Mouse (Mus musculus): Measurements from ENCODE around the gene Ntn1. TPM values are rescaled to one million over a fixed set of nuclear protein-coding genes. Genes with fewer than 3 reads are reported as not detected.

The Ntn1 gene
- polyA plus RNA-seq, 1 experiment from 2014 or later, result 11.8 TPM

DNA sequence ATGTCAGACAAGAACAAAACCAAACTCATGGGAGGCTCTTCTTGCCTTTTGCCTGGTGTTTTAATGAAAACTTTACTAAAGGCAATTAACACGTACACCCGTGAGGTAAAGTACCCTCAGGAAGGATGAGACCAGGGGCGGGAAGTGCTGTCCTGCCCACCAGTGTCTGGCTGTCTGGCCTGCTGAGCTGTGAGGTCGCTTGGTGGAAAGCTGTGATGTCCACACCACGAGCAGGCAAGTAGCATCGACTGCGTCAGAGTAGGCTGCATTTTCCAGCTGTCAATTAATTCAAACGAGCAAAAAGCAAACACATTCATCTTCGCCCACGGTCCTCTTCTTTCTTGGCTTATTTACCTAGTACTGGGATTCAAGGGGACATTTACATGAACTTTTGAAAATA lies 201.9 kb downstream of the Ntn1 start:
- H3K27me3 ChIP-seq (ENCODE audit: insufficient read depth, low read length), result no peaks in the 10 kb centered on the region
- DNase-seq (ENCODE audit: low spot score), result no peak
- no peaks in the 10 kb centered on the region for H3K36me3 ChIP-seq (ENCODE audit: insufficient read depth, low read length)
- H3K9ac ChIP-seq (ENCODE audit: low read depth, low read length), result no peak overlapping the region
- no peak overlapping the region for H3K27ac ChIP-seq
- 52% methylated on average over 10 of the region's 10 CpGs for WGBS
- no peaks in the 10 kb centered on the region for H3K9me3 ChIP-seq (replicated peaks; ENCODE audit: low read length)
- ATAC-seq (replicated peaks; ENCODE audit: low FRiP score, low read depth), result no peak
- H3K4me3 ChIP-seq (replicated peaks; ENCODE audit: low read depth, low read length), result no peak overlapping the region
- H3K4me2 ChIP-seq (ENCODE audit: low read length), result no peak overlapping the region
- peaks cover 23% of the 10 kb centered on the region; the same call in 1 of the 2 replicates for H3K4me1 ChIP-seq (replicated peaks; ENCODE audit: insufficient read depth, low read length)
- no peak for TF ChIP-seq CTCF (IDR thresholded peaks at IDR 0.05; ENCODE audit: low read depth)

GRCm38 (mm10) chr11:68197471-68197870 lies 203.2 kb downstream of the Ntn1 start:
- Histone ChIP-seq H3K27me3 (ENCODE audit: insufficient read depth, low read length) (no peaks in the 10 kb centered on the region), H3K4me1 (replicated peaks; ENCODE audit: insufficient read depth, low read length) (peaks cover 23% of the 10 kb centered on the region; the same call in 1 of the 2 replicates), H3K27ac (no peak overlapping the region), H3K36me3 (ENCODE audit: insufficient read depth, low read length) (no peaks in the 10 kb centered on the region), H3K9ac (ENCODE audit: low read depth, low read length) (no peak overlapping the region), H3K4me3 (replicated peaks; ENCODE audit: low read depth, low read length) (no peak overlapping the region), H3K4me2 (ENCODE audit: low read length) (no peak overlapping the region), H3K9me3 (replicated peaks; ENCODE audit: low read length) (no peaks in the 10 kb centered on the region)
- no peak for DNase-seq (ENCODE audit: low spot score)
- WGBS, result 80% methylated on average over 11 of the region's 11 CpGs
- no peak for TF ChIP-seq CTCF (IDR thresholded peaks at IDR 0.05; ENCODE audit: low read depth)
- no peak for ATAC-seq (replicated peaks; ENCODE audit: low FRiP score, low read depth)

- Histone ChIP-seq H3K36me3 (ENCODE audit: insufficient read depth, low read length) (no peaks in the 10 kb centered on the region), H3K27ac (no peak overlapping the region), H3K4me2 (ENCODE audit: low read length) (no peak overlapping the region), H3K4me1 (replicated peaks; ENCODE audit: insufficient read depth, low read length) (peaks cover 23% of the 10 kb centered on the region; the same call in 1 of the 2 replicates), H3K4me3 (replicated peaks; ENCODE audit: low read depth, low read length) (no peak overlapping the region), H3K9ac (ENCODE audit: low read depth, low read length) (no peak overlapping the region), H3K27me3 (ENCODE audit: insufficient read depth, low read length) (no peaks in the 10 kb centered on the region), H3K9me3 (replicated peaks; ENCODE audit: low read length) (no peaks in the 10 kb centered on the region)
- WGBS, result 48% methylated on average over 6 of the region's 6 CpGs
- TF ChIP-seq CTCF (IDR thresholded peaks at IDR 0.05; ENCODE audit: low read depth), result no peak
- ATAC-seq (replicated peaks; ENCODE audit: low FRiP score, low read depth) (no peak), DNase-seq (ENCODE audit: low spot score) (no peak)
Measured at GRCm38 (mm10) chr11:68196566-68196965, 204.1 kb downstream of the Ntn1 start.

GRCm38 (mm10) chr11:68195693-68196176 lies 204.9 kb downstream of the Ntn1 start:
- Histone ChIP-seq H3K4me1 (replicated peaks; ENCODE audit: insufficient read depth, low read length) (peaks cover 22% of the 10 kb centered on the region), H3K36me3 (ENCODE audit: insufficient read depth, low read length) (no peaks in the 10 kb centered on the region), H3K27ac (no peak overlapping the region), H3K4me2 (ENCODE audit: low read length) (no peak overlapping the region), H3K4me3 (replicated peaks; ENCODE audit: low read depth, low read length) (no peak overlapping the region), H3K9me3 (replicated peaks; ENCODE audit: low read length) (no peaks in the 10 kb centered on the region), H3K27me3 (ENCODE audit: insufficient read depth, low read length) (no peaks in the 10 kb centered on the region), H3K9ac (ENCODE audit: low read depth, low read length) (no peak overlapping the region)
- ATAC-seq (replicated peaks; ENCODE audit: low FRiP score, low read depth), result no peak
- 68% methylated on average over 10 of the region's 10 CpGs for whole genome bisulfite sequencing
- no peak for DNase-seq (ENCODE audit: low spot score)
- TF ChIP-seq CTCF (IDR thresholded peaks at IDR 0.05; ENCODE audit: low read depth), result no peak

GRCm38 (mm10) chr11:68195168-68195567 lies 205.5 kb downstream of the Ntn1 start:
- no peak overlapping the region for H3K27ac ChIP-seq
- no peaks in the 10 kb centered on the region for H3K27me3 ChIP-seq (ENCODE audit: insufficient read depth, low read length)
- DNase-seq (ENCODE audit: low spot score) (no peak), ATAC-seq (replicated peaks; ENCODE audit: low FRiP score, low read depth) (no peak)
- no peaks in the 10 kb centered on the region for H3K9me3 ChIP-seq (replicated peaks; ENCODE audit: low read length)
- peak; percentile 45; the same call in 1 of the 2 replicates for TF ChIP-seq CTCF (IDR thresholded peaks at IDR 0.05; ENCODE audit: low read depth)
- H3K36me3 ChIP-seq (ENCODE audit: insufficient read depth, low read length), result no peaks in the 10 kb centered on the region
- peaks cover 18% of the 10 kb centered on the region for H3K4me1 ChIP-seq (replicated peaks; ENCODE audit: insufficient read depth, low read length)
- 46% methylated on average over 6 of the region's 6 CpGs for WGBS
- H3K4me3 ChIP-seq (replicated peaks; ENCODE audit: low read depth, low read length), result no peak overlapping the region
- H3K9ac ChIP-seq (ENCODE audit: low read depth, low read length), result no peak overlapping the region
- H3K4me2 ChIP-seq (ENCODE audit: low read length), result no peak overlapping the region

DNA sequence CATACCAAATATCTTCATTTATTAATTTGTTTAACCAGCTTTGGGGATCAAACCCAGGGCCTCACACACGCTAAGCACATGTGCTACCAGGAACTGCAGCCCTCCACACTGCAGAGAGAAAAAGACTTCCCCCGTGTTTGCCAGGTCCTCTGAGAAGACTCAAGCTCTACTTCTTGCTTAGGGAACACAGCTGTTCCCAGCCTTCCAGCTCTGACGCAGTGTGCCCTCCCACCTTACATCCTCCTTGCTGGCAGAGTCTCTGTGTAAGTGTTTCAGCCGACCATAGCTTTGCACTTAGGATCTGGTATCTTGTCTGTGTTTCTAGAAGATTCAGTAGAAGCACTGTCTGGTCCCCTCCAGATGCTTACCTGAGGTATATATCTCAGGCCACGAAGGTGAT lies 209.8 kb downstream of the Ntn1 start:
- H3K4me3 ChIP-seq (replicated peaks; ENCODE audit: low read depth, low read length), result no peak overlapping the region
- no peak overlapping the region for H3K4me2 ChIP-seq (ENCODE audit: low read length)
- no peak for TF ChIP-seq CTCF (IDR thresholded peaks at IDR 0.05; ENCODE audit: low read depth)
- no peaks in the 10 kb centered on the region for H3K9me3 ChIP-seq (replicated peaks; ENCODE audit: low read length)
- no peaks in the 10 kb centered on the region for H3K36me3 ChIP-seq (ENCODE audit: insufficient read depth, low read length)
- DNase-seq (ENCODE audit: low spot score), result no peak
- 73% methylated on average over 5 of the region's 5 CpGs for WGBS
- no peaks in the 10 kb centered on the region for H3K27me3 ChIP-seq (ENCODE audit: insufficient read depth, low read length)
- ATAC-seq (replicated peaks; ENCODE audit: low FRiP score, low read depth), result no peak
- H3K4me1 ChIP-seq (replicated peaks; ENCODE audit: insufficient read depth, low read length), result peaks cover 23% of the 10 kb centered on the region
- no peak overlapping the region for H3K27ac ChIP-seq
- H3K9ac ChIP-seq (ENCODE audit: low read depth, low read length), result no peak overlapping the region

DNA sequence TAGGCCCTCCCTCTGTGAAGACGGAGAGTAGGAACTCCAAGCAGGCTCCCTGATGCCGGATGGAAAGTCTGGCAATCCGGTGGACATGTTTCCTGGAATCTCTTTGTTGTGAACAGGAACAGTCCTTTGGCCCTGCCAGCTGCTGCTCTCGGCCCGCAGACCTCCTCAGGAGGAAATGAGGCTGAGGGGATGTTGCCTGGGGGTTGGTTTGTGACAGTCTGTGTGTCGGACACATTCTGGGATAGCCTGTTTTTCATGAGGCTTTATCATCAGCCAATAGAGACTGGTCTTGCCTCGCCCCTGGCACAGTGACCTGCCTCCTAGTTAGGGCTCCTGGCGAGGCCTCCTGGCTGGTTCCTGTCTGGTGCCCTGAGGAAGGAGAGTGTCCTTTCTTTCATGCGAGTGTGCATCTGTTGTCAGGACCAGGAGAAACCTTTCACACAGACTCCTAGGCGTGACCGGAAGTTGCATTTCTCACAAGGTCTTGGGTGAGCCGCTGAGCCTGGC lies 211.9 kb downstream of the Ntn1 start:
- peak; percentile 60 for DNase-seq (ENCODE audit: low spot score)

More for the DNA sequence above, 211.9 kb downstream of the Ntn1 start:
- Histone ChIP-seq H3K9me3 (replicated peaks; ENCODE audit: low read length) (no peaks in the 10 kb centered on the region), H3K4me3 (replicated peaks; ENCODE audit: low read depth, low read length) (no peak overlapping the region), H3K4me1 (replicated peaks; ENCODE audit: insufficient read depth, low read length) (peaks cover 13% of the 10 kb centered on the region), H3K4me2 (ENCODE audit: low read length) (no peak overlapping the region), H3K27ac (peak overlapping the region; percentile 77), H3K36me3 (ENCODE audit: insufficient read depth, low read length) (no peaks in the 10 kb centered on the region), H3K27me3 (ENCODE audit: insufficient read depth, low read length) (no peaks in the 10 kb centered on the region), H3K9ac (ENCODE audit: low read depth, low read length) (0 out of 2 replicates have a peak overlapping the region, but pooled peaks have one; percentile 18)
- TF ChIP-seq CTCF (IDR thresholded peaks at IDR 0.05; ENCODE audit: low read depth), result no peak
- no peak for ATAC-seq (replicated peaks; ENCODE audit: low FRiP score, low read depth)
- WGBS, result 55% methylated on average over 12 of the region's 12 CpGs
